Mouse (Mus musculus) brain, embryonic 14.5 days (tissue): ENCODE measurements around the gene Cpped1. TPM values are rescaled to one million over a fixed set of nuclear protein-coding genes. Genes with fewer than 3 reads are reported as not detected.

Source experiments
- DNase-seq: peaks from one replicate; pipeline ENCODE4 v3.0.0-alpha.2; 2011; ENCODE audit warnings: low read depth
- CTCF ChIP-seq: fragments of 200-500 bp; IDR thresholded peaks from 2 replicates; pipeline ENCODE4 v1.5.1; 2012; ENCODE audit warnings: inconsistent platforms, mild to moderate bottlenecking, moderate library complexity, borderline replicate concordance; ENCODE audit not compliant: insufficient read depth, insufficient read length; ENCODE audit errors: extremely low read depth
- POLR2A ChIP-seq: fragments of 200-500 bp; IDR thresholded peaks from 2 replicates; pipeline ENCODE4 v1.6.1; 2012; ENCODE audit warnings: mild to moderate bottlenecking, inconsistent platforms, borderline replicate concordance; ENCODE audit not compliant: poor library complexity, insufficient read depth, insufficient read length, severe bottlenecking; ENCODE audit errors: extremely low read depth
- polyA plus RNA-seq: library from polyadenylated mRNA; depleted of rRNA; stranded (reverse); fragments of >200 nt; gene quantifications from 2 replicates; pipeline ENCODE4 v1.2.3, GENCODE M21; 2012; rRNA removed

Cpped1 gene
- polyA plus RNA-seq, 1 experiment, result 13.6 TPM

DNA sequence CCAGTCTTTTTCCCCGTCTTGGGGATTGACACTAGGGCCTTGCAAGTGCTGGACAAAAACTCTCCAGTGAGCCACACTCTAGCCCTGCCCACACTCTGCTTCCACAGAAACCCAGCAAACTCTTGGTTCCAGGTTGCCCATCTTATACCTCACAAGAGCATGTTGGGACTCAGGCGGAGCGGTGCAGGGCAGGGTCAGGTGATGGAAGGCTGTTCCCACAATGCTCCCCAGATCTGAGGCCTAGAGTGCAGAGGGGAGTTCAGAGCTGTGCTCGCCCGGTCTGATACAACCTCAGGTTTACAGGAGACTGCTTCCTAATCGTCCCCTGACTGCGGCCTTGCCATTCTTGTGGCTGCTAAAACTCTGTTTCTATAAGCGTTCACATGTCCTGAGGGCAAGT, 151.8 kb downstream of the Cpped1 start:
- DNase-seq, result no peak

DNA sequence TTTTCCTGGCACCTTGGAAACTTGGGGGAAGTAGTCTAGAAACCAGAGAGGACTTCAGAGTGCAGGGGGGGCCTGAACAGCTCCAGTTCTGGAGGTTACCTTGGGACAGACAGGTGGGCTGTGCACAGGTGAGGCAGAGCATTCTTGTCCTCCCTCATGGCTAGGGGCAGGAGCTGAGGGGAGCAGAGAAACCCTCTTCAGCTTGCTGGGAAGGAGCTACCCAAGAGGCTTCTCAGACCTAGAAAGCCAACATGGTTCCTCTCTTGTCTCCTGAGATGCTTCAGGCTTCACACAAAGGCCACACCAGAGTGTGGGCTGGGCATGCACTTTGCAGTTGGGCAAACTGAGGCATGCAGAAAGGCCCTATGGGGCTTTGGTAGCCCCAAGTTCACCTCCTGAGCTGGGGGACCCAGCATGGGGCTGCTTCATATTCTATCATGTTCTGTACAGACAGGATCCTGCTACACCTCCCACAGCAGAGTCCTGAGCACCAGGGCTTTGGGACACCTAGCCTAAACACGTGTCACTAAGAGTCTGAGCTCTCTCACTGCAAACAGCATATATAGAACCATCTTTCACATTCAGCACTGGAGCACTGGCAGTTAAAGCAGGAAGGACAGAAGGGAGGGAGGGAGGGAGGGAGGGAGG, 152.5 kb downstream of the Cpped1 start:
- no peak for DNase-seq

More for the DNA sequence above, 151.8 kb downstream of the Cpped1 start:
- TF ChIP-seq POLR2A, result no peak
- no peak for TF ChIP-seq CTCF

DNA sequence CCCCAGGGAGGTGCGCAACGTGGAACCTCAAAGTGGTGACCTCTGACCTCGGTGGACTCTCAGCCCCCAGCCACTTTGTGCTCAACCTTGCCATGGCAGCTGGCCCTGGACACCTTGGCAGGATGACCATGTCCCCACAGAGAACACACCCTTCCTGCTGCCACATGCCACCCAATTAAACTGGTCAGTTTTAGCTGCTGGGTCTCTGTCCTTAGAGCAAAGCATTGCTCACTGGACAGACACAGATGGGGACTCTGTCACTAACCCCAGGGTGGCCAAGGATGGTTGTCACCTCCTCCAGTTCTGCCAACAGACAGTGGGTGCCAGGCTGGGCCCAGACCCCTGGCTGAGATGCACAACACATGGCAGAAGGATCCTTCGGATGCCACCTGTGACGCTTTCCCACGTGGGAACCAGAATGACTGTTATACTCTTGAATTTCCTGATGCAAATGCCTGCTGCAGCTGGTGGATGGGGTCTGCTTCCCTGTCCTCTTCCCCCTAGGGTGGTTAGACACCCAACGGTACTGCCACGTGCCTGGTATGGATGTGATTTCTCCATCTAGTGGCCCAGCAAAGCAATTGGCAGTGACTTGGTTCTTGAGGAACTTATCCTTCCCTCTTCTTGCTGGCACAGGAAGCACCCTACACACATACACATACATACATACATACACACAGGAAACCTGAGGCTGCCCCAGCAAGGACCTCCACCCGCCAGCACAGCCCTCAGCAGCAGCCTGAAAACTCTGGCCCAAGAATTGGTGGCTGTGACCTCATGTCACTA, 153.8 kb downstream of the Cpped1 start:
- TF ChIP-seq CTCF (no peak), POLR2A (no peak)
- DNase-seq, result no peak

More for the DNA sequence above, 152.5 kb downstream of the Cpped1 start:
- no peak for TF ChIP-seq POLR2A
- no peak for TF ChIP-seq CTCF

DNA sequence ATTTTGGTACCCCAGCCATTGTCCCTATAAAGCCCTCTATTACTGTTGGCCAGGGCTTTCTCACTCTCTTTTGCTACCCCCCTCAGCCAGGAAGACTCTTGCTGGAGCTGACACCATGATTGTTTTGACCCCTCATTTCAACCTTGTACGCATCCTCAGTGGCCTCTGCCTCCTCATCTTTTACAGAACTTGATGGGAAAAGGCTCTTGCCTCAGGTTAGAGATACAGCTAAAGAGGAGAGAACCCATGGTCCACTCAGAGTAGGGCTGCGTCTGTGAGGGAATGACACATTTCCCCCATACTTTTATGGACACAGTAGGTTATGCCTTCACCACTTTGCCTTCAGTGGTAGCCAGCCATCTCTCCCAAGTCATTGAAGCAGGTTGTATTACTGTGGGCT, 155.1 kb downstream of the Cpped1 start:
- no peak for DNase-seq
- no peak for TF ChIP-seq POLR2A
- TF ChIP-seq CTCF, result no peak

Other genes with a start within 250 kb of the Cpped1 start
- 13.2 and 18.3 TPM in 2 replicates for gene Shisa9, start 74.7 kb upstream of the Cpped1 start, polyA plus RNA-seq